Comparison of ENCODE assay signal across 7 mouse cellular contexts in the genomic region with DNA sequence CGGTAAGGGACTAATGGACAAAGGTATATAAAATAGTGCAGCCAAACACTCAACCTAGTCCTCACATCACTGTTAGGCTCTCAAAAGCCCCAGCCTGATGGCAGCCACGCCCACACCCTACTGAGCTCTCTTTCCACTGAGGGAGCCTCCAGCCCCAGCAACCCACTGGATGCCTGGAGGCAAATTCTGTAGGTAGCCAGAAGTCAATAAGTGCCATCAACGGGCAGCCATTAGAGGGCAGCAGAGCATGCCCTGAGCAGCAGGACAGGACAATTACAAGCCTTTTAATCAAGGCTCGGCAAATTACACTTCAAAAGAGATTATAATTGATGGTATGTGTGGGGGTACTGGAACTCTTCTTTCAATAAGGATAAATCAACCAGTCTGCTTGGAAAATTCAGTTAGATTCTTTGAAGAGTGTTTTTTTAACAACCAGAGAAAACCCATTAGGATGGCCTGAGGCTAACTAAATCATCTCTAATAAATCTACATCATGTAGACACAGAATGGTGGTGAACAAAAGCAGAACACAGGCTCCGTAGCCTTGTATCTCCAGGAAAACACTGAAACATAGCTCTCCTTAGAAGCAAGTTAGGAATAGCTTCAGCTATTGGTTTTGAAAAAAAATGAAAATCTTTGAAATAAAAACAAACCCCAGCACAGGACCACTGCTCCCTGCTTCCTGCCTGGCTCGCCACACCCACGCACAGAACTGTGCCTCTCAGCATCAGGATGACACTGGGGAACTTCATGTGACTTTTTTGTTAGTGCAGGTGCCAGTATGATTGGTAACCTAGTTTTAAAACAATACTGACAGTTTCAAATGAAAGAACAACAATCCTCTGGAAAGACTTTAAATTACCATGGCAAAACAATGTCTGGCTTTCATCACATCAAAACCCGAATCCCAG. TPM values are rescaled to one million over a fixed set of nuclear protein-coding genes. Genes with fewer than 3 reads are reported as not detected.
DNase-seq lines count a peak whose midpoint lies in the region; ATAC-seq and TF ChIP-seq lines count a peak whose summit lies in the region.

No protein-coding gene starts in this region.

- no peaks in the 10 kb centered on the region; the same call in 1 of the 2 replicates for H3K36me3 ChIP-seq in forebrain, postnatal 0 days (ENCODE audit: insufficient read depth)
- no peaks in the 10 kb centered on the region for H3K36me3 ChIP-seq in intestine, postnatal 0 days (ENCODE audit: control insufficient read depth, insufficient read depth)

- no peak overlapping the region for H3K27ac ChIP-seq in forebrain, postnatal 0 days (ENCODE audit: low read depth, low read length)
- no peak overlapping the region for H3K27ac ChIP-seq in intestine, postnatal 0 days (ENCODE audit: low read depth, low read length)

- ATAC-seq in cerebellum, adult (ENCODE audit: insufficient number of reproducible peaks, low FRiP score, low TSS enrichment), result peak; percentile 74
- peak; percentile 30; the same call in 1 of the 2 replicates for ATAC-seq in forebrain, postnatal 0 days
- no peak for ATAC-seq in intestine, postnatal 0 days

- H3K9ac ChIP-seq in forebrain, postnatal 0 days, result no peak overlapping the region
- no peak overlapping the region for H3K9ac ChIP-seq in intestine, postnatal 0 days (ENCODE audit: low read depth, low read length)

- 36% methylated on average over 8 of the region's 8 CpGs for WGBS in forebrain, postnatal 0 days
- WGBS in intestine, postnatal 0 days, result 49% methylated on average over 8 of the region's 8 CpGs

- no peaks in the 10 kb centered on the region for H3K9me3 ChIP-seq in forebrain, postnatal 0 days (ENCODE audit: low read length)
- H3K9me3 ChIP-seq in intestine, postnatal 0 days (ENCODE audit: control insufficient read depth), result no peaks in the 10 kb centered on the region

- no peak overlapping the region for H3K4me2 ChIP-seq in forebrain, postnatal 0 days (ENCODE audit: low read depth)
- H3K4me2 ChIP-seq in intestine, postnatal 0 days (replicated peaks; ENCODE audit: low read depth), result no peak overlapping the region

- no peaks in the 10 kb centered on the region for H3K27me3 ChIP-seq in forebrain, postnatal 0 days (ENCODE audit: insufficient read depth, low read length)
- H3K27me3 ChIP-seq in intestine, postnatal 0 days (replicated peaks; ENCODE audit: control insufficient read depth, insufficient read depth, low read length), result no peaks in the 10 kb centered on the region

- no peaks in the 10 kb centered on the region for H3K4me1 ChIP-seq in forebrain, postnatal 0 days (ENCODE audit: insufficient read depth)
- H3K4me1 ChIP-seq in intestine, postnatal 0 days (replicated peaks; ENCODE audit: control insufficient read depth, insufficient read depth, low read length), result no peaks in the 10 kb centered on the region

- H3K4me3 ChIP-seq in forebrain, postnatal 0 days (ENCODE audit: low read depth, low read length), result no peak overlapping the region
- no peak overlapping the region for H3K4me3 ChIP-seq in intestine, postnatal 0 days (ENCODE audit: low read depth, low read length)

- peak; percentile 55 for DNase-seq in urinary bladder, postnatal 25 days (ENCODE audit: low spot score)
- no peak for DNase-seq in urinary bladder, postnatal 10 days (ENCODE audit: low spot score)
- DNase-seq in forebrain, postnatal 0 days, result peak; percentile 36
- DNase-seq in lung, postnatal 14 days, result peak; percentile 61
- DNase-seq in skeletal muscle tissue, adult 2 months (ENCODE audit: low read depth, low spot score), result peak; percentile 55

- TF ChIP-seq CTCF in forebrain, postnatal 0 days (IDR thresholded peaks at IDR 0.05; ENCODE audit: low read depth), result peak; percentile 74
- peak; percentile 95 for TF ChIP-seq CTCF in intestine, postnatal 0 days (IDR thresholded peaks at IDR 0.05; ENCODE audit: low read depth)

RNA-seq across cellular contexts. Expression of gene Sestd1, which starts 30.4 kb away (rescaled TPM):
- total RNA-seq in forebrain, postnatal 0 days (2014; rRNA removed), result 59.6 and 59.9 TPM in 2 replicates
- polyA plus RNA-seq in forebrain, postnatal 0 days (2015; fragmentation: Nextera tagmentation; extraction: Ambion mirVana), result 21.7 and 28.1 TPM in 2 replicates
- 10.8 and 11.2 TPM in 2 replicates for polyA plus RNA-seq in intestine, postnatal 0 days (2015; fragmentation: Nextera tagmentation; extraction: Ambion mirVana)
